27 mouse cellular contexts compared by ENCODE assay signal in the genomic region with DNA sequence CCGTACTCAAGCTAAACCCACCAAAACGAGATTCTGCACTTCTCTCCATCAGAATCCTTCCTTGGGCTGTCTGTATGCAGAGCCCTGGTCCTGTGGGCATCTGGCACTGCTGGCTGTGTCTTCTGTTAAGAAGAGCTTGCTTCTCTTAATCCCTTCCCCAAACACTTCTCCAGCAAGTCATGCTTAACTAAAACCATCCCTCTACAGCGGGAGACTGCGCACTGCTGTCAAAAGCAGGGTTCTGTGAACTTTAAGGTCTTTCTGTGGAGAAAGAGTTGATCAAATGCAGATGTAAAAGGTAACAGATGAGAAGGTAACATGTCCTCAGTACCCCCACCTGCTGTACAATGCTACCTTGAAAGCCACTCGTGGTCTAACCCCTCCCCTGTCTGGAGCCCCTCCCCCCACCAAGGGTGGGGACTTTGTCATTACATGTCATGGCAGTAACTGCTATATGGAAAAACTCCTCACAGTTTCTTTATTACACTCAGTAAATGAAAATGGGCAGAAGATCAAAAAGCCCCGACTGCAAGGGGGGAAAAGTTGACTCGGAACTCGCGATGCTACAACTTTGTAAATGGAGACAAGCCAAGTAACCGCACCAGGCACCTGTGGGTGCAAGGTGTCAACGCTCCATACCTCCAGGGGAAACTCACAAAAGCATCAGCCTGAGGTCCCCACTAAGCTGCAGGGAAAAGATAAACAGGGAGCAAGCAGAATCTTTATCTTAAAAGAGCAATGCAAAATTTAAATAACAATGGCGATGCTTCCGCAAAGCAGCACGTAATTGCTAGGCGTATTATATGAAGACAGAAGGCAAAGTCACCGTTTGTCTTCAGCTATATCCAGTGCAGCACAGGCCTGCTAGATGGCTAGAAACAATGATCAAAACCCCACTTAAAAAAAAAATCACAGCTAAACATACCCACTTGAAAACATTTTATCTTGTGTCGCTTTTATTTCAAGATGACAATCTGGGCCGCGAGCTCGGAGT.
DNase-seq lines count a peak whose midpoint lies in the region; ATAC-seq lines count a peak whose summit lies in the region.
"Had no signal": no experiment of that assay in that cellular context is flagged by ENCODE, and none has a peak within 500 bp of the region (broad histone marks: within the 10 kb centered on the region; RNA-seq: fewer than 3 reads in every experiment).

No protein-coding gene starts in this region.

- WGBS in hindbrain, embryonic 15.5 days: 54% methylated on average over 20 of the region's 20 CpGs
- WGBS in hindbrain, embryonic 14.5 days: 55% methylated on average over 20 of the region's 20 CpGs

- ATAC-seq in hindbrain, embryonic 15.5 days (ENCODE audit: low FRiP score, low read depth): no peak
- ATAC-seq in hindbrain, embryonic 14.5 days (ENCODE audit: low FRiP score): no peak
- ATAC-seq in activated CD4-positive, CD25-positive, alpha-beta regulatory T cell, adult 4 months: peak; percentile 57
- ATAC-seq in inflammation-experienced regulatory T-cells, adult 6 months: peak; percentile 78
- ATAC-seq: forebrain, postnatal 0 days; liver, embryonic 12.5 days; Patski had no signal

- H3K4me2 ChIP-seq in hindbrain, embryonic 15.5 days: no peak overlapping the region
- no peak overlapping the region for H3K4me2 ChIP-seq in hindbrain, embryonic 14.5 days (replicated peaks)
- H3K4me2 ChIP-seq: limb, embryonic 12.5 days; liver, embryonic 12.5 days; lung, embryonic 14.5 days had no signal

- H3K27me3 ChIP-seq in hindbrain, embryonic 15.5 days: no peaks in the 10 kb centered on the region
- no peaks in the 10 kb centered on the region for H3K27me3 ChIP-seq in hindbrain, embryonic 14.5 days (ENCODE audit: control insufficient read depth, insufficient read depth, low read length)
- H3K27me3 ChIP-seq: limb, embryonic 12.5 days; liver, embryonic 12.5 days; Patski had no signal

- H3K27ac ChIP-seq in hindbrain, embryonic 15.5 days (replicated peaks): peak overlapping the region; percentile 35; the same call in 1 of the 2 replicates
- no peak overlapping the region for H3K27ac ChIP-seq in hindbrain, embryonic 14.5 days
- H3K27ac ChIP-seq: heart, adult 2 months; left cerebral cortex, adult 2 months; limb, embryonic 12.5 days; liver, embryonic 12.5 days; macrophage had no signal

- no peaks in the 10 kb centered on the region for H3K9me3 ChIP-seq in hindbrain, embryonic 15.5 days
- H3K9me3 ChIP-seq in hindbrain, embryonic 14.5 days (ENCODE audit: control insufficient read depth, low read length): no peaks in the 10 kb centered on the region
- H3K9me3 ChIP-seq: limb, embryonic 12.5 days; liver, embryonic 12.5 days had no signal

- intact Hi-C loops in left cerebral cortex, postnatal 4 days (cut with DNase I): no loop called here

- no peaks in the 10 kb centered on the region for H3K36me3 ChIP-seq in hindbrain, embryonic 15.5 days
- no peaks in the 10 kb centered on the region for H3K36me3 ChIP-seq in hindbrain, embryonic 14.5 days (replicated peaks; ENCODE audit: control insufficient read depth, insufficient read depth)
- H3K36me3 ChIP-seq: limb, embryonic 12.5 days had no signal

- H3K4me1 ChIP-seq in hindbrain, embryonic 15.5 days (replicated peaks): peaks cover 51% of the 10 kb centered on the region
- peaks cover 43% of the 10 kb centered on the region for H3K4me1 ChIP-seq in hindbrain, embryonic 14.5 days (replicated peaks; ENCODE audit: control insufficient read depth, insufficient read depth, low read length)

- no peak for DNase-seq in hindbrain, embryonic 14.5 days (ENCODE audit: low spot score)
- DNase-seq in CD4-positive, CD25-positive, alpha-beta regulatory T cell, adult 2 months (ENCODE audit: low read depth, low spot score): peak; percentile 55
- DNase-seq in left cerebral cortex, postnatal 4 days: no peak
- no peak for DNase-seq in lung, postnatal 25 days (ENCODE audit: low spot score)
- DNase-seq in left cerebral cortex, adult 11 months (ENCODE audit: low spot score): no peak
- DNase-seq: adrenal gland, postnatal 14 days; B cell, adult 2 months; cerebellum, adult 11 months; cerebellum, postnatal 10 days; forebrain, postnatal 0 days; gastrocnemius, postnatal 10 days; heart, adult 2 months; heart, postnatal 36 days; kidney, adult 2 months; lung, embryonic 14.5 days; right cerebral cortex, postnatal 14 days; spleen, adult 18-20 months; thymus, postnatal 4 days had no signal

- no peak overlapping the region for H3K4me3 ChIP-seq in hindbrain, embryonic 15.5 days
- H3K4me3 ChIP-seq in hindbrain, embryonic 14.5 days (replicated peaks; ENCODE audit: low read length): no peak overlapping the region
- H3K4me3 ChIP-seq: erythroblast, embryonic 14.5 days; heart, adult 2 months; left cerebral cortex, adult 2 months; limb, embryonic 12.5 days; liver, embryonic 12.5 days had no signal

- H3K9ac ChIP-seq in hindbrain, embryonic 15.5 days: no peak overlapping the region
- no peak overlapping the region for H3K9ac ChIP-seq in hindbrain, embryonic 14.5 days
- H3K9ac ChIP-seq: forebrain, postnatal 0 days; limb, embryonic 12.5 days; liver, embryonic 12.5 days; lung, embryonic 14.5 days had no signal

Comparison
In these comparisons a context has a peak if more than half of its experiments do, and no peak if none do; other contexts are left out.
1. ATAC-seq: peak in activated CD4-positive, CD25-positive, alpha-beta regulatory T cell, adult 4 months (single experiment) and inflammation-experienced regulatory T-cells, adult 6 months (single experiment); none in hindbrain, embryonic 15.5 days (single experiment) and hindbrain, embryonic 14.5 days (single experiment).